Comparison of ENCODE assay signal across 23 mouse cellular contexts in the genomic region with DNA sequence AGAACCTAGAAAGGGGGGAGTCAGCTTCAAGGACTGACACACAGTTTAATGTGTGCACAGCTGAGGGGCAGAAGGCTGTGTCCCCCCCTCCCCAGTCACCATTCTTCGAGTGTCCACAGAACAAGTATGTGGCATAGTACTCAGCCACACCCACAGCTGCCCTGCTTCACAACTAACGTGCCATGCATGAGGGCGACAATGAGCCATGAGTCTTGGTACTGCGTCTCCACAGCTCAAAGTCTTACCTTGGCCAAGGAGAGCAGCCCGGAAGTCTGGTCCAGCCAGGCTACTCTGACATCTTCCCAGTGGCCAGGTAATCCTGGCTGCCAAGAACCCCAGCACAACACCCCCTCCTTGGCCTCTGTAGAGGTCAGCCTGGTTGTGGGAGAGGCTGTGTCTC. TPM values are rescaled to one million over a fixed set of nuclear protein-coding genes. Genes with fewer than 3 reads are reported as not detected.
DNase-seq lines count a peak whose midpoint lies in the region; ATAC-seq and TF ChIP-seq lines count a peak whose summit lies in the region.
"Had no signal": no experiment of that assay in that cellular context is flagged by ENCODE, and none has a peak within 500 bp of the region (broad histone marks: within the 10 kb centered on the region; RNA-seq: fewer than 3 reads in every experiment).

No protein-coding gene starts in this region.

- no peak overlapping the region for H3K4me2 ChIP-seq in heart, embryonic 13.5 days
- H3K4me2 ChIP-seq in limb, embryonic 13.5 days (replicated peaks): no peak overlapping the region
- no peak overlapping the region for H3K4me2 ChIP-seq in lung, embryonic 14.5 days
- H3K4me2 ChIP-seq: heart, embryonic 15.5 days; hindbrain, embryonic 12.5 days; midbrain, embryonic 11.5 days; stomach, embryonic 15.5 days had no signal

- TF ChIP-seq CTCF in lung, embryonic 14.5 days (IDR thresholded peaks at IDR 0.05; ENCODE audit: low read depth): no peak

- no peak overlapping the region for H3K27ac ChIP-seq in heart, embryonic 13.5 days (replicated peaks)
- H3K27ac ChIP-seq in limb, embryonic 13.5 days: no peak overlapping the region
- H3K27ac ChIP-seq in limb, embryonic 10.5 days: no peak overlapping the region
- H3K27ac ChIP-seq in lung, embryonic 14.5 days (ENCODE audit: low read depth): 0 out of 2 replicates have a peak overlapping the region, but pooled peaks have one; percentile 12
- H3K27ac ChIP-seq in brown adipose tissue, adult 24 weeks (replicated peaks; ENCODE audit: low read depth, low read length): peak overlapping the region; percentile 76
- H3K27ac ChIP-seq: heart, embryonic 15.5 days; hindbrain, embryonic 12.5 days; liver, embryonic 14.5 days; stomach, embryonic 15.5 days had no signal

- no peak for DNase-seq in heart, adult 18-20 months
- no peak for DNase-seq in limb, embryonic 10.5 days (ENCODE audit: low spot score)
- DNase-seq in lung, embryonic 14.5 days: no peak
- DNase-seq in lung, postnatal 25 days (ENCODE audit: low spot score): no peak
- DNase-seq: cerebellum, adult 11 months; cerebellum, adult 9-10 months; cerebellum, postnatal 36 days; gastrocnemius, postnatal 14 days; layer of hippocampus, postnatal 36 days; left cerebral cortex, postnatal 4 days; right cerebral cortex, postnatal 25 days had no signal

- 82% methylated on average over 5 of the region's 5 CpGs for whole genome bisulfite sequencing in heart, embryonic 13.5 days
- 76% methylated on average over 5 of the region's 5 CpGs for WGBS in limb, embryonic 13.5 days
- 90% methylated on average over 5 of the region's 5 CpGs for WGBS in limb, embryonic 10.5 days
- 67% methylated on average over 5 of the region's 5 CpGs for whole genome bisulfite sequencing in lung, embryonic 14.5 days

- H3K27me3 ChIP-seq in heart, embryonic 13.5 days (replicated peaks): no peaks in the 10 kb centered on the region
- H3K27me3 ChIP-seq in limb, embryonic 13.5 days: no peaks in the 10 kb centered on the region
- H3K27me3 ChIP-seq in limb, embryonic 10.5 days (ENCODE audit: low read depth, poor library complexity, severe bottlenecking): no peaks in the 10 kb centered on the region
- no peaks in the 10 kb centered on the region for H3K27me3 ChIP-seq in lung, embryonic 14.5 days (ENCODE audit: insufficient read depth, low read length)
- H3K27me3 ChIP-seq: heart, embryonic 15.5 days; hindbrain, embryonic 12.5 days; Patski; stomach, embryonic 15.5 days had no signal

- H3K4me3 ChIP-seq in heart, embryonic 13.5 days: no peak overlapping the region
- H3K4me3 ChIP-seq in limb, embryonic 13.5 days: no peak overlapping the region
- no peak overlapping the region for H3K4me3 ChIP-seq in limb, embryonic 10.5 days
- no peak overlapping the region for H3K4me3 ChIP-seq in lung, embryonic 14.5 days (ENCODE audit: low read depth, low read length)
- no peak overlapping the region for H3K4me3 ChIP-seq in brown adipose tissue, adult 24 weeks (ENCODE audit: insufficient read depth, low read depth, low read length)
- H3K4me3 ChIP-seq: heart, embryonic 15.5 days; hindbrain, embryonic 12.5 days; stomach, embryonic 15.5 days had no signal

- peaks cover 58% of the 10 kb centered on the region for H3K4me1 ChIP-seq in heart, embryonic 13.5 days
- H3K4me1 ChIP-seq in limb, embryonic 13.5 days: peaks cover 12% of the 10 kb centered on the region
- H3K4me1 ChIP-seq in limb, embryonic 10.5 days: peaks cover 23% of the 10 kb centered on the region
- peaks cover 9% of the 10 kb centered on the region for H3K4me1 ChIP-seq in lung, embryonic 14.5 days (ENCODE audit: insufficient read depth)
- peaks cover 51% of the 10 kb centered on the region for H3K4me1 ChIP-seq in brown adipose tissue, adult 24 weeks (ENCODE audit: control insufficient read depth, insufficient read depth, insufficient read length, low read length)

- H3K9me3 ChIP-seq in heart, embryonic 13.5 days: no peaks in the 10 kb centered on the region
- no peaks in the 10 kb centered on the region for H3K9me3 ChIP-seq in limb, embryonic 13.5 days
- H3K9me3 ChIP-seq in limb, embryonic 10.5 days (replicated peaks): no peaks in the 10 kb centered on the region
- H3K9me3 ChIP-seq in lung, embryonic 14.5 days (ENCODE audit: low read depth, low read length): no peaks in the 10 kb centered on the region
- H3K9me3 ChIP-seq: heart, embryonic 15.5 days; hindbrain, embryonic 12.5 days; stomach, embryonic 15.5 days had no signal

- peaks cover 4% of the 10 kb centered on the region; the same call in 1 of the 2 replicates for H3K36me3 ChIP-seq in heart, embryonic 13.5 days
- H3K36me3 ChIP-seq in limb, embryonic 13.5 days: peaks cover 3% of the 10 kb centered on the region; the same call in 1 of the 2 replicates
- H3K36me3 ChIP-seq in limb, embryonic 10.5 days: peaks cover 16% of the 10 kb centered on the region
- H3K36me3 ChIP-seq in lung, embryonic 14.5 days (ENCODE audit: insufficient read depth): 0 out of 2 replicates have a peak, but pooled peaks cover 3% of the 10 kb centered on the region
- H3K36me3 ChIP-seq: heart, embryonic 15.5 days; stomach, embryonic 15.5 days had no signal

- no peak for ATAC-seq in heart, embryonic 13.5 days (ENCODE audit: extremely low read depth, insufficient number of reproducible peaks, low FRiP score, low TSS enrichment)
- ATAC-seq in limb, embryonic 13.5 days (ENCODE audit: low FRiP score, low read depth): no peak
- ATAC-seq in lung, embryonic 14.5 days (ENCODE audit: insufficient read depth): 0 out of 2 replicates have a peak, but pooled peaks have one; percentile 25
- ATAC-seq: forebrain, embryonic 14.5 days; intestine, embryonic 16.5 days; midbrain, embryonic 16.5 days; Patski had no signal

- peak overlapping the region; percentile 24; the same call in 1 of the 2 replicates for H3K9ac ChIP-seq in heart, embryonic 13.5 days
- 0 out of 2 replicates have a peak overlapping the region, but pooled peaks have one; percentile 50 for H3K9ac ChIP-seq in limb, embryonic 13.5 days
- no peak overlapping the region; the same call in 1 of the 2 replicates for H3K9ac ChIP-seq in lung, embryonic 14.5 days
- H3K9ac ChIP-seq: heart, embryonic 15.5 days; liver, embryonic 14.5 days; stomach, embryonic 15.5 days had no signal

RNA-seq across cellular contexts. Expression of gene Sbno2, which starts 12.7 kb away (rescaled TPM):
- 9.1 and 10.1 TPM in 2 replicates for polyA plus RNA-seq in heart, embryonic 13.5 days (2015; fragmentation: Nextera tagmentation; extraction: Ambion mirVana)
- 10 to 100 TPM in 1 of 2 experiments, 1 to 10 TPM in 1; 9.0 to 10.1 TPM for total RNA-seq in heart, adult 18-20 months (2021)
- polyA plus RNA-seq in limb, embryonic 13.5 days (2015; fragmentation: Nextera tagmentation; extraction: Ambion mirVana): 13.5 and 15.2 TPM in 2 replicates
- polyA plus RNA-seq in limb, embryonic 10.5 days (2016; fragmentation: Nextera tagmentation; extraction: Ambion mirVana): 17.1 and 18.4 TPM in 2 replicates
- polyA plus RNA-seq in lung, embryonic 14.5 days (2014; fragmentation: Nextera tagmentation; extraction: Ambion mirVana): 13.9 and 16.3 TPM in 2 replicates
- polyA plus RNA-seq in brown adipose tissue, adult 24 weeks (2012; ENCODE audit: insufficient read depth, insufficient read length, missing spikeins): 14.3 and 16.2 TPM in 2 replicates

RNA-seq across cellular contexts. Expression of gene Stk11, which starts 22.9 kb away (rescaled TPM):
- polyA plus RNA-seq in heart, embryonic 13.5 days (2015; fragmentation: Nextera tagmentation; extraction: Ambion mirVana): 12.0 and 13.0 TPM in 2 replicates
- total RNA-seq in heart, adult 18-20 months (2021): 100 to 1,000 TPM; 127 to 149 TPM
- polyA plus RNA-seq in limb, embryonic 13.5 days (2015; fragmentation: Nextera tagmentation; extraction: Ambion mirVana): 17.1 and 17.4 TPM in 2 replicates
- 16.1 and 17.0 TPM in 2 replicates for polyA plus RNA-seq in limb, embryonic 10.5 days (2016; fragmentation: Nextera tagmentation; extraction: Ambion mirVana)
- polyA plus RNA-seq in lung, embryonic 14.5 days (2014; fragmentation: Nextera tagmentation; extraction: Ambion mirVana): 28.7 and 29.7 TPM in 2 replicates
- polyA plus RNA-seq in brown adipose tissue, adult 24 weeks (2012; ENCODE audit: insufficient read depth, insufficient read length, missing spikeins): 113 and 121 TPM in 2 replicates

RNA-seq across cellular contexts. Expression of gene Gpx4, which starts 45.7 kb away (rescaled TPM):
- 691 and 741 TPM in 2 replicates for polyA plus RNA-seq in heart, embryonic 13.5 days (2015; fragmentation: Nextera tagmentation; extraction: Ambion mirVana)
- total RNA-seq in heart, adult 18-20 months (2021): 1,000 to 10,000 TPM in 1 of 2 experiments, 100 to 1,000 TPM in 1; 983 to 1,022 TPM
- polyA plus RNA-seq in limb, embryonic 13.5 days (2015; fragmentation: Nextera tagmentation; extraction: Ambion mirVana): 462 and 477 TPM in 2 replicates
- polyA plus RNA-seq in limb, embryonic 10.5 days (2016; fragmentation: Nextera tagmentation; extraction: Ambion mirVana): 589 and 631 TPM in 2 replicates
- 471 and 474 TPM in 2 replicates for polyA plus RNA-seq in lung, embryonic 14.5 days (2014; fragmentation: Nextera tagmentation; extraction: Ambion mirVana)
- 2,282 and 3,621 TPM in 2 replicates for polyA plus RNA-seq in brown adipose tissue, adult 24 weeks (2012; ENCODE audit: insufficient read depth, insufficient read length, missing spikeins)

RNA-seq across cellular contexts. Expression of gene Atp5d, which starts 45.7 kb away (rescaled TPM):
- 808 and 893 TPM in 2 replicates for polyA plus RNA-seq in heart, embryonic 13.5 days (2015; fragmentation: Nextera tagmentation; extraction: Ambion mirVana)
- 1,000 to 10,000 TPM; 1,096 to 1,108 TPM for total RNA-seq in heart, adult 18-20 months (2021)
- 456 and 475 TPM in 2 replicates for polyA plus RNA-seq in limb, embryonic 13.5 days (2015; fragmentation: Nextera tagmentation; extraction: Ambion mirVana)
- 487 and 503 TPM in 2 replicates for polyA plus RNA-seq in limb, embryonic 10.5 days (2016; fragmentation: Nextera tagmentation; extraction: Ambion mirVana)
- 493 and 529 TPM in 2 replicates for polyA plus RNA-seq in lung, embryonic 14.5 days (2014; fragmentation: Nextera tagmentation; extraction: Ambion mirVana)
- polyA plus RNA-seq in brown adipose tissue, adult 24 weeks (2012; ENCODE audit: insufficient read depth, insufficient read length, missing spikeins): 1,146 and 1,395 TPM in 2 replicates

RNA-seq across cellular contexts. Expression of gene Cbarp, which starts 47.9 kb away (rescaled TPM):
- 1.6 and 2.5 TPM in 2 replicates for polyA plus RNA-seq in heart, embryonic 13.5 days (2015; fragmentation: Nextera tagmentation; extraction: Ambion mirVana)
- 1 to 10 TPM; 2.7 to 3.1 TPM for total RNA-seq in heart, adult 18-20 months (2021)
- polyA plus RNA-seq in limb, embryonic 13.5 days (2015; fragmentation: Nextera tagmentation; extraction: Ambion mirVana): 7.4 and 8.1 TPM in 2 replicates
- 3.3 and 4.7 TPM in 2 replicates for polyA plus RNA-seq in limb, embryonic 10.5 days (2016; fragmentation: Nextera tagmentation; extraction: Ambion mirVana)
- 3.8 and 5.5 TPM in 2 replicates for polyA plus RNA-seq in lung, embryonic 14.5 days (2014; fragmentation: Nextera tagmentation; extraction: Ambion mirVana)
- polyA plus RNA-seq in brown adipose tissue, adult 24 weeks (2012; ENCODE audit: insufficient read depth, insufficient read length, missing spikeins): 1.1 and 1.5 TPM in 2 replicates

Comparison
In these comparisons a context has a peak if more than half of its experiments do, and no peak if none do; other contexts are left out.
1. H3K27ac ChIP-seq: peak in lung, embryonic 14.5 days (single experiment) and brown adipose tissue, adult 24 weeks (single experiment); none in heart, embryonic 13.5 days (single experiment), limb, embryonic 13.5 days (single experiment) and limb, embryonic 10.5 days (single experiment).